Mouse (Mus musculus) midbrain, embryonic 10.5 days (tissue): ENCODE results near the gene Trio. TPM values are rescaled to one million over a fixed set of nuclear protein-coding genes. Genes with fewer than 3 reads are reported as not detected.

Experiments
- DNase-seq: peaks from one replicate; pipeline ENCODE4 v3.0.0-alpha.2; 2017; ENCODE audit warnings: low spot score
- H3K27ac ChIP-seq: fragments of 300-500 bp; sonication (generic); replicated peaks from 2 replicates; pipeline ENCODE4 v1.5.1; 2016; ENCODE audit warnings: mild to moderate bottlenecking
- H3K27me3 ChIP-seq: fragments of 300-500 bp; sonication (generic); 2 replicates; pipeline ENCODE4 v1.6.1; 2016; ENCODE audit warnings: low read depth, mild to moderate bottlenecking; ENCODE audit not compliant: poor library complexity, severe bottlenecking
- H3K36me3 ChIP-seq: fragments of 300-500 bp; sonication (generic); 2 replicates; pipeline ENCODE4 v1.6.1; 2016; ENCODE audit warnings: mild to moderate bottlenecking, moderate library complexity
- H3K4me1 ChIP-seq: fragments of 300-500 bp; sonication (generic); 2 replicates; pipeline ENCODE4 v1.6.1; 2016
- H3K4me3 ChIP-seq: fragments of 300-500 bp; sonication (generic); 2 replicates; pipeline ENCODE4 v1.5.1; 2016; ENCODE audit warnings: mild to moderate bottlenecking, moderate library complexity
- H3K9me3 ChIP-seq: fragments of 300-500 bp; sonication (generic); replicated peaks from 2 replicates; pipeline ENCODE4 v1.6.1; 2016; ENCODE audit warnings: mild to moderate bottlenecking
- WGBS: fragments of 180-500 bp; shearing (Covaris S2); methylation state at CpG from one replicate; pipeline ENCODE4 v1.1.7; 2016; 5-methylcytosine and 5-hydroxymethylcytosine counted together
- polyA plus RNA-seq: library from polyadenylated mRNA; unstranded; fragments of >200 nt; fragmentation: Nextera tagmentation; extraction: Ambion mirVana; gene quantifications from 2 replicates; pipeline ENCODE4 v1.2.1, GENCODE M21; 2016

Gene Trio
- polyA plus RNA-seq, 1 experiment from 2014 or later: 19.0 TPM

DNA sequence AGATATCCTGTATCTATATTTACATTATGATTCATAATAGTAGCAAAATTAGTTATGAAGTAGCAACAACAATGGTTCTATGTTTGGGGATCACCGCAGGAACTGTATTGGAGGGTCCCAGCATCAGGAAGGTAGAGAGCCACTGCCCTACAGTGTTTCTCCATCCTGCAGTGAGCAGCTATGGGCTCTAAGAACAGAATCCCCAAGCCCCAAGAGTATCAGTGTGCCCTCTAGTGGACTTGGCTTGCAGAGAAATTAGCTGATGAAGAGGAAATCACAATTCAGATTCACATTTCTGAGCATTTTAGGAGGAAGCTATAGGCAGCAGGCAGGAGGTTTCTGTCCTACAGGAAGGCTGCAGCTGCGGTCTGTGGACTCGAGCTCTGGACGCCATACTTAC, 202.1 kb downstream of the Trio start:
- no peak for DNase-seq
- Histone ChIP-seq H3K27me3 (no peaks in the 10 kb centered on the region), H3K4me3 (no peak overlapping the region), H3K36me3 (peaks cover 98% of the 10 kb centered on the region), H3K4me1 (no peaks in the 10 kb centered on the region), H3K9me3 (no peaks in the 10 kb centered on the region), H3K27ac (no peak overlapping the region)
- WGBS: 89% methylated on average over 4 of the region's 4 CpGs

DNA sequence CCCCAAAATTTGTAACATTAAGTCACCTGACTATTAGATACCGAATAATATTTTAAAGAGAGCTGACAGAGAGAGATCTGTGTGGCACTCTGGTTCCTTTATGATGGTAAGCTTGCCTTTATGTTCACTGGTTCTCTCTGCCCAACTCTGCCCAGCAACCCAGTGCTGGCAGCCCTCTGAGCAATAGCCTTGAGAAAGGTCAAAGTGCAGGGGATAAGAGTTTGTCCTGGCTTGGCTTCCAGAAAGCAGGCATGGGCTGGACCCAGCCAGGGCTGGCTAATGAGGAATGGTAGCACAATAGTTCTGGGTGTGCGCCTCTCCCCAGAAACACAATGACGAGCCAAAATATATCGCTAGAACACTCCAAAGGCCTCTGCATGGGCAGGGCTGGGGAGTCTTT, 203.2 kb downstream of the Trio start:
- no peak for DNase-seq
- Histone ChIP-seq H3K27ac (no peak overlapping the region), H3K36me3 (peaks cover 98% of the 10 kb centered on the region), H3K4me1 (no peaks in the 10 kb centered on the region), H3K27me3 (no peaks in the 10 kb centered on the region), H3K4me3 (no peak overlapping the region), H3K9me3 (no peaks in the 10 kb centered on the region)
- 93% methylated on average over 4 of the region's 4 CpGs for WGBS

DNA sequence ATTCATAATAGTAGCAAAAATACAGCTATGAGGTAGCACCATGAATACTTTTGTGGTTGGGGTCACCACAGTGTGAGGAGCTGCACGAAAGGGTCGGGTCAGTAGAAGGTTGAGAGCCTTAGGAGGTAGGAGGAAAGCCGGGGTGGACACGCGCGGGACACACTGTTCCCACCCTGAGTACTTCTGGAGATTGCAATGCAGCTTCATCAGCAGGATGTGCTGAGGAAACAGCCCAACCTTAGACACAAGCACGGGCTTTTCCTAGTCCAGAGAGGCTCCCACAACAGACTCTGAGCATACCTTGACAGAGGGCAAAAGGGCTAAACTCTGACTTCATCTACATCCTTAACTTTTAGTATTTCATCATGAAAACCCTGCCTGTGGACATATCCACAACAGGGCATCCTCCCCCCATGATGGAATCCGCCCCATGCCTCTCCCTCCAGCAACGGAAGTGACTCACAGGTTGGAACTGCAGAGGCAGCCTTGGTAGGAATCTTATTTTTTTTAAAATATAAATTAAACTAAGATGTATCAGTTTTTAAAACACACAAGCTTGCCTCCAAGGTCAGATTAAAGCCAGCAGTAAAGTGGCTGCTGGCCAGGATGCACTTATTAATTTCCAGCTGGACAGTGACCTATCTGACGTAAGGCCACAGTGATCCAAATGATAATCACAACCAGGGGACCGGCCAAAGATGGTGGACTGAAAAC, 203.8 kb downstream of the Trio start:
- Histone ChIP-seq H3K27me3 (no peaks in the 10 kb centered on the region), H3K9me3 (no peaks in the 10 kb centered on the region), H3K4me3 (no peak overlapping the region), H3K4me1 (no peaks in the 10 kb centered on the region), H3K27ac (no peak overlapping the region), H3K36me3 (peaks cover 98% of the 10 kb centered on the region)
- no peak for DNase-seq
- WGBS: 96% methylated on average over 11 of the region's 11 CpGs

DNA sequence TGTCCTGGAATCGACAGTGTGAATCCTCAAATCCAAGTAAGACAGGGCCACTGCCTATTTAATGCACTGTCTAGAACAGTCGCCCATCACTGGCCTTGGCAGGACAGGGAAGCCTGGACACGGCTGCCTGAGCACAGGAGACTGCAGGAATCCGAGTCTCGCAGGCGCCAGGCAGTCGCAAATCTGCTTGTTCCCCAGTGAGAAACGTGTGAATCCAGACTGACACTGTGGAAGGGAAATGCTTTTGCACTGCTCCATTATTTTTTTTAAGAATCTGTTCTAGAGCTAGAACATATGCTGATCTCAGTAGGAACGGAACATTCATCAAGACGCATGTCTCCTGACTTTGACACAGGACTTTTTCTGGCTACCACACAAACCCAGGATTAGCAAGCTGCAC, 208.6 kb downstream of the Trio start:
- Histone ChIP-seq H3K27ac (no peak overlapping the region), H3K27me3 (peaks cover 42% of the 10 kb centered on the region), H3K36me3 (peaks cover 100% of the 10 kb centered on the region), H3K9me3 (no peaks in the 10 kb centered on the region), H3K4me3 (no peak overlapping the region), H3K4me1 (no peaks in the 10 kb centered on the region)
- no peak for DNase-seq
- WGBS: 86% methylated on average over 10 of the region's 10 CpGs

DNA sequence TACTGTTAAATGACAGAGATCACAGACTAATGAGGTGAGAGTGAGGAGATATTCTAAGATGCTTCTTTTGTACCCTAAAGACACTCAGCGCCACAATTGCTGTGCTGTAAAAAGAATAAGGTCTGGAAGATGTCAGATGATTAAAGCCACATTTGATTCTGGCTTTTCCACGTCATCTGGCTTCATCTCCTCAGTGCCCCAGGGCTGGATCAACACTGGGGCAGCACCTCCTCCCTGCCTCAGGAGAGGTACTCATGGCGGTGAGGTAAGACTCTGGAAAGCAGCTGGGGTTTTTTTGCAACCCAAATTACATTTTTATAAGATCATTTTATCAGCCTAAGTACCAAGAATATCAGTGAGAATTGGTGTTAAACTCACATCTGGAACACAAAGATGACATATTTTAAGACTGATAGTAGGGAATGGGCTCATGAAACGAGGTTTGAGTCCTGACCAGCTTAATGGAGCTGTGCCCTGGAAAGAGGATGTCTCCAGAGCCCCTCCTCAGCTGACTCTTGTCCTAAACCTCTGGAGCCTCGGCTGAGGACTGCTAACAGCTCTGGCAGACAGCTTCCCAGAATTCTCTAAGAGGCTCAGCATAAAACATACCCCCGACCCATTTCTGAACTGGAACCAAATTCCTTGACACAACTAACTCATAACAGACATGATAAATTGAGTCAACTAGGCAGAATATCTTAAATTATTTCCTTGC, 210.8 kb downstream of the Trio start:
- 86% methylated on average over 6 of the region's 6 CpGs for WGBS
- Histone ChIP-seq H3K27ac (no peak overlapping the region), H3K36me3 (peaks cover 96% of the 10 kb centered on the region), H3K27me3 (peaks cover 51% of the 10 kb centered on the region), H3K4me1 (peaks cover 17% of the 10 kb centered on the region), H3K9me3 (no peaks in the 10 kb centered on the region), H3K4me3 (no peak overlapping the region)
- DNase-seq: no peak

DNA sequence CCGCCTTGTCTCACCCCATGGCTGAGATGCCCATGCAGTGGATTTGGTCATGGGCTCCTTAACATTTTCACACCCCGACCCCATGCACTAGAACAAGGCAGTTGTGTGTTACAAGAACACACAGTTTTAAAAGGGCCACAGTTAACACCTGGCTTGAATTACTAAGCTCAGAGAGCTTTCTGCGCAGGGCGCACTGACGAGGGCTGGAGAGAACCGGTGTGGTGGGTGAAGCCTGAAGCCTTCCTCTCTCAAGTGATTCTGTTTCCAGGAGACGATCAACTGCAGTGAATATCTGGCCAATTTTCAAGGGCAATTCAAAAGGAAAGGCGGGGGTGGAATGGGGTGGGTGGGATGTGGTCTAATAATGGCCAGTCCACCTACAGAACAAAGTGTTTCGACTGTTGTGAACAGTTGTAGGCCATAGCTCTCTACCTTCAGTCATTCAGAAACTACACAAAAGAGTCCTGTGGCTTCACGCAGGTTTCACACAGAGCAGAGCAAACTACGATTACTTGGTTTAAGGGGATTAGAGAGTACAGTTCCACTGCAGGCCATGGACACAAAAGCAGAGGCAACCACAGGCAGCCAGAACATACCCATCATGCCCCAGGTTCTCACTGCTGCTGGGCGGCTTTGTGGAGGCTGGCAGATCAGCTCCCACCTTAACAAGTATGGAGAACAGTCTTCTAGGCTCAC, 214.7 kb downstream of the Trio start:
- Histone ChIP-seq H3K4me1 (peaks cover 25% of the 10 kb centered on the region), H3K4me3 (no peak overlapping the region), H3K36me3 (peaks cover 81% of the 10 kb centered on the region), H3K9me3 (no peaks in the 10 kb centered on the region), H3K27me3 (peaks cover 83% of the 10 kb centered on the region), H3K27ac (peak overlapping the region; percentile 13; the same call in 1 of the 2 replicates)
- 59% methylated on average over 12 of the region's 12 CpGs for WGBS
- peak; percentile 59 for DNase-seq

DNA sequence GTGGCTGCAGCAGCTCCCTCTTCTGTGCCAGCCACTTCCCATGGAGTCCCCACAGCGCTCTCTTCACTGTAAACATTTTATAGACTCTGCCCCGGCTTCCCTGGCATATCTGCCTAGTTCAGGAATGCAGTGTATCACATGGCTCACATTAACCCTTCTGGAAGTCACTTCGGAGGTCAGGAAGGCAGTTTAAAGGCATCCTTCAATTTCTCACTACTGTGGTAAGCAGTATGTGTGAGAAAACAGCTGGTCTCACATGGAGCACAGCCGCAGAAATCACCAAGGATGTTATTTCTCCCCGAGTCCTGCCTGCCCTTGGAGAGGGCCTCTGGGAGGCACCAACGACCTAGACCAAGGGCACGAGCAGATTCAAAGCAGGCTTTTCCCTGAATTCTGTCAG, 215.4 kb downstream of the Trio start:
- H3K27ac ChIP-seq: no peak overlapping the region
- no peak for DNase-seq
- peaks cover 25% of the 10 kb centered on the region for H3K4me1 ChIP-seq
- peaks cover 82% of the 10 kb centered on the region for H3K27me3 ChIP-seq
- H3K9me3 ChIP-seq: no peaks in the 10 kb centered on the region
- peaks cover 81% of the 10 kb centered on the region for H3K36me3 ChIP-seq
- no peak overlapping the region for H3K4me3 ChIP-seq
- WGBS: 77% methylated on average over 7 of the region's 7 CpGs

DNA sequence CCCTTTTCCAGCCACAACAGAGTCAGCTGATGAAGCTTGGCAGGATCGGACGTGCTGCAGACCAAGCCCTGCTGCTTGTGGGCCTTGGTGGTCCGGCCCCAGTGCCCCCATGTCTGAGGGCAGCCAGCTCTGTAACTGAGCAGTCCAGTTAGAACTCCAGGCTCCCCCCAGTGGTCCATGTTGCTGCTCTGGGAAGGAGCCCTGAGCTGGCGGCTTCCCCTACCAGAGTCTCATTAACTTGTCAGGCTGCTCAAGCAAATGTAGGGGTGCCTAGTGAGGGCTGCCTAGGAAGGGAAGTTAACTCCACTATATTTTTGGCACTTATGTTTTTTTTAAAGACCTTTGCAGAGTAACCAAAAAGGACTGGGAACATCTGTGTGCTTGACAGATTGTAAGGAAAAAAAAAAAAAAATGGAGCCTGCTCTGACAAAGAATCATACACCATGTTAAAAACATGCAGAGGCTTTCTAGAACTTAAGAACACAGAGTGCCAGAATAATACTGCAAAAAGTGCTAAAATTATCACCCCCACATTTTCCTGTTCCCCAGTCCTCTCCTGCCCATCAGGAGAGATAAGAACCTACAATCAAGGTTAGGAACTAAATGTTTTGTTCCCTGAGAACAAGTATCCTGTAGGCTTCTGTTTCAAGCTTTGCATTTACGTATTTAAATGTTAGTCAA, 216.9 kb downstream of the Trio start:
- DNase-seq: no peak
- Histone ChIP-seq H3K9me3 (no peaks in the 10 kb centered on the region), H3K36me3 (peaks cover 81% of the 10 kb centered on the region), H3K4me1 (peaks cover 25% of the 10 kb centered on the region), H3K4me3 (no peak overlapping the region), H3K27ac (no peak overlapping the region), H3K27me3 (peaks cover 74% of the 10 kb centered on the region)
- WGBS: 67% methylated on average over 5 of the region's 5 CpGs

DNA sequence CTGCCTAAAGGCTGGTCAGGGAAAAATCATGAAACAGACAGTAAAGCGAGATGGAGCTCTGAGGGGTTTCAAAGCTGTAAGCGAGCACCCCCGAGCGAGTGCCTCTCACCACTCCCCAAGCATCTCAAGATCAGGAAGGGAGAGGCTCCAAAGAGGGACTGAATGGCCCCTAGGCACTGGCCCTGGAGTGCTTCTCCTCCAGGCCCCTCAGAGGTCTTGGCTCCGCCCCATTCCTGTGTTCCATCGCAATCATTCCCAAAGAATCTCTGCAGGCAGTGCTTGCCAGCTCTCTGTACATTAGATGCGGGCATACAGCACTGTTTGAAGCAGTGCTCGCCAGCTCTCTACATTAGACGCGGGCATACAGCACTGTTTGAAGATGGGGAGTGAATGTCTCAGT, 219.4 kb downstream of the Trio start:
- whole genome bisulfite sequencing: 87% methylated on average over 10 of the region's 10 CpGs
- H3K27ac ChIP-seq: peak overlapping the region; percentile 18; the same call in 1 of the 2 replicates
- no peaks in the 10 kb centered on the region for H3K9me3 ChIP-seq
- peaks cover 28% of the 10 kb centered on the region for H3K4me1 ChIP-seq
- H3K36me3 ChIP-seq: peaks cover 82% of the 10 kb centered on the region
- DNase-seq: no peak
- no peak overlapping the region for H3K4me3 ChIP-seq
- H3K27me3 ChIP-seq: peaks cover 55% of the 10 kb centered on the region

DNA sequence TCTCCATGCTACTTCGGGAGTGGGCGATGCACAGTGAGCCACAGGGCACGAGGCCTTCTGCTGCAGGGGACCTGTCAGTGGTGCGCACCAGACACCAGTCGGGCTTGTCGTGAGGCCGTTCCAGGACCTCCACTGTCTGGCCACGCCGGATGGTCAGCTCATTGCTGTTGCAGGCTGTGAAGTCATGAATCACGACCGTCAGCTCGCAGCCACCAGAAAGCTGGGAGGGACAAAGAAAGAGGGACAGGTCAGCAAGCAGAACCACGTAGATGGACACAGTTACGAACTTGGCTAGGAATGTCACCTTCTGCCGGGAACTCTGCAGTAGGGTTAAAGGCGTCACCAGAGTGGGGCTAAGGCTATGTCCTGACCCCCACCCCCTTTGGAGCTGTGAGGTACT, 220.0 kb downstream of the Trio start:
- 94% methylated on average over 16 of the region's 16 CpGs for WGBS

DNA sequence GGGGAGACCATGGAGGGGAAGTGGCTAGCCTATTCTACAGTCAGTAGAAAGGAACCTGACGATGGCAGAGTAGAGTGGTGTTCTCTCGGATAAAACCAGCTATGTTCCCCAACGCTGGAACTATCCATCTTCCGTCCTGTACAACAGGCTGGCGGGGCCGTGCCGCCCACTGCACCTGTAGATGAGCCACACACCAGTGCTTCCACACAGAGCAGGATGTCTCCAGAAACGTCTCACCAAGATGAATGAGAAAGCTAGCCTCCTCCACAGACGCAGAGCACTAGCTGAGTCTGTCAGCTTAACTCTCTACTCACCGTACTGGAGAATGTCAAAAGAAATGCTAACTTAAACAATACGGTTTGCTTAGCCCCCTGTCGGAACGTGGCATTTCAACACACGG, 221.2 kb downstream of the Trio start:
- Histone ChIP-seq H3K4me3 (no peak overlapping the region), H3K27me3 (peaks cover 45% of the 10 kb centered on the region), H3K27ac (0 out of 2 replicates have a peak overlapping the region, but pooled peaks have one; percentile 38), H3K36me3 (peaks cover 87% of the 10 kb centered on the region), H3K4me1 (peaks cover 16% of the 10 kb centered on the region; the same call in 1 of the 2 replicates), H3K9me3 (no peaks in the 10 kb centered on the region)
- WGBS: 89% methylated on average over 14 of the region's 14 CpGs
- no peak for DNase-seq

More for the DNA sequence above, 220.0 kb downstream of the Trio start:
- Histone ChIP-seq H3K27ac (no peak overlapping the region; the same call in 1 of the 2 replicates), H3K9me3 (no peaks in the 10 kb centered on the region), H3K27me3 (peaks cover 55% of the 10 kb centered on the region), H3K4me3 (no peak overlapping the region), H3K36me3 (peaks cover 80% of the 10 kb centered on the region), H3K4me1 (peaks cover 22% of the 10 kb centered on the region)
- no peak for DNase-seq

DNA sequence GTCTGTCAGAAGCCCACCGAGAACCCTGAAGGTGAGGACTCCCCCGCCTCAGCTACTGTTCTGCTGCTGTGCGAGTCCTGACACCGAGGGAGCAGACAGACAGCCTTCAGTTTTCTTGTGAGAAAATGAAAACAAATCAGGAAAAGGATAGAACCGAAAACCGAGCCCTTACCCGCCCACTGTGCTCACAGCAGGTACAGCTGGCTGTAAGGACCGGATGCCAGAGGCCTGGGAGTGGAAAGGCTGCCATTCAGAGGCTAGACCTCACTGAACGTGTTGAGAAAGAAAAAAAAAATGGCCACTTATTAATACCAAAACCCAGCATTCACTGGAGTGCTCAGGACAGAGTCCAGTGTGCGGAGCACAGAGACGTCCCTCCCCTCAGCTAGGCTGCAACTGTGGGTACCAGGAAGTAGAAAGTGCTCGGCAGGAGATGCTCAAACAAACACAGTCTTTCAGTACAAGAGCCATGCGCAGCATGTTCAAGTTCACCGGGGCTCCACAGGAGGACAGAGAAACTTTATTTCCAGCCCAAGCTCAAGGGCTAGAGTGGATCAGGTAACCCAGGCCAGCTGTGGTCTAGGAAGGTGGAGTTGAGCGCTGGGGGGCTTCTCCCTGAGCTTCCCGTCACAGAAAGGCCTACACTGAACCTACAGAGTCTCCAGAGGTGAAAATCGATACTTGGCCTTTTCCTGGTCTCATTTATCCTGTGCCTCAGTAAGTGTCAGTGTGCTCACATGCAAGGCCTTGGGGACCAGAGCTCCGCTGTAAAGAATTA, 221.9 kb downstream of the Trio start:
- Histone ChIP-seq H3K9me3 (no peaks in the 10 kb centered on the region), H3K27me3 (peaks cover 38% of the 10 kb centered on the region), H3K4me1 (peaks cover 16% of the 10 kb centered on the region; the same call in 1 of the 2 replicates), H3K36me3 (peaks cover 94% of the 10 kb centered on the region), H3K4me3 (no peak overlapping the region), H3K27ac (0 out of 2 replicates have a peak overlapping the region, but pooled peaks have one; percentile 38)
- DNase-seq: no peak
- 77% methylated on average over 18 of the region's 18 CpGs for WGBS
